Mouse (Mus musculus) midbrain, embryonic 14.5 days (tissue): ENCODE measurements at regions not wholly inside any gene's neighbourhood (a gene's known extent, or its start where the extent isn't known, plus 50 kb on each side); places are given as distances from the start of the nearest gene placed in this dataset.
A peak's percentile ranks its signal among the peaks of the same experiment; 100 is the strongest.

Source experiments
- ATAC-seq: fragments of 200-750 bp; cut with Nextera tagmentation; 2 replicates; pipeline ENCODE4 v1.8.0; 2017; ENCODE audit warnings: moderate number of reproducible peaks, moderate library complexity; ENCODE audit not compliant: low FRiP score, low TSS enrichment
- DNase-seq: peaks from one replicate; pipeline ENCODE4 v3.0.0-alpha.2; 2015
- H3K27ac ChIP-seq: fragments of 300-500 bp; sonication (generic); replicated peaks from 2 replicates; pipeline ENCODE4 v1.5.1; 2014; ENCODE audit warnings: mild to moderate bottlenecking, low read depth, low read length, moderate library complexity
- H3K27me3 ChIP-seq: fragments of 300-500 bp; sonication (generic); 2 replicates; pipeline ENCODE4 v1.6.1; 2014; ENCODE audit warnings: low read length, control low read depth, mixed read lengths; ENCODE audit not compliant: control insufficient read depth, insufficient read depth
- H3K36me3 ChIP-seq: fragments of 300-500 bp; sonication (generic); 2 replicates; pipeline ENCODE4 v1.6.1; 2014; ENCODE audit warnings: low read length, control low read depth; ENCODE audit not compliant: control insufficient read depth, insufficient read depth
- H3K4me1 ChIP-seq: fragments of 300-500 bp; sonication (generic); 2 replicates; pipeline ENCODE4 v1.6.1; 2014; ENCODE audit warnings: mild to moderate bottlenecking, antibody characterized with exemption, low read length, control low read depth; ENCODE audit not compliant: control insufficient read depth, insufficient read depth
- H3K4me2 ChIP-seq: fragments of 300-500 bp; sonication (generic); 2 replicates; pipeline ENCODE4 v1.6.1; 2014; ENCODE audit warnings: mild to moderate bottlenecking, low read length, moderate library complexity
- H3K4me3 ChIP-seq: fragments of 300-500 bp; sonication (generic); replicated peaks from 2 replicates; pipeline ENCODE4 v1.5.1; 2014; ENCODE audit warnings: low read depth, low read length
- H3K9ac ChIP-seq: fragments of 300-500 bp; sonication (generic); replicated peaks from 2 replicates; pipeline ENCODE4 v1.6.1; 2014; ENCODE audit warnings: mild to moderate bottlenecking, low read length, moderate library complexity
- H3K9me3 ChIP-seq: fragments of 300-500 bp; sonication (generic); 2 replicates; pipeline ENCODE4 v1.6.1; 2016; ENCODE audit warnings: low read length, control low read depth, mixed read lengths; ENCODE audit not compliant: control insufficient read depth
- WGBS: fragments of 180-500 bp; shearing (Covaris S2); extraction: QIAGEN DNeasy Blood & Tissue Kit; methylation state at CpG from one replicate; pipeline ENCODE4 v1.1.7; 2014; 5-methylcytosine and 5-hydroxymethylcytosine counted together

GRCm38 (mm10) chr16:93272146-93272545 lies 331.7 kb downstream of the Setd4 start:
- Histone ChIP-seq H3K27ac (no peak overlapping the region), H3K9me3 (no peaks in the 10 kb centered on the region), H3K27me3 (no peaks in the 10 kb centered on the region), H3K9ac (no peak overlapping the region), H3K4me2 (no peak overlapping the region), H3K4me1 (no peaks in the 10 kb centered on the region), H3K36me3 (no peaks in the 10 kb centered on the region), H3K4me3 (no peak overlapping the region)
- WGBS, result 72% methylated on average over 6 of the region's 6 CpGs
- DNase-seq, result no peak
- ATAC-seq, result no peak

- WGBS, result 63% methylated on average over 4 of the region's 4 CpGs
Observed at GRCm38 (mm10) chr16:93264061-93264585, 339.7 kb downstream of the Setd4 start.

GRCm38 (mm10) chr16:93263141-93263815 lies 340.6 kb downstream of the Setd4 start:
- Histone ChIP-seq H3K9me3 (no peaks in the 10 kb centered on the region), H3K4me2 (no peak overlapping the region), H3K27ac (no peak overlapping the region), H3K9ac (no peak overlapping the region), H3K4me3 (no peak overlapping the region), H3K27me3 (no peaks in the 10 kb centered on the region), H3K4me1 (no peaks in the 10 kb centered on the region), H3K36me3 (no peaks in the 10 kb centered on the region)
- DNase-seq (no peak), ATAC-seq (no peak)
- 89% methylated on average over 8 of the region's 8 CpGs for WGBS

More at GRCm38 (mm10) chr16:93264061-93264585, 339.7 kb downstream of the Setd4 start:
- Histone ChIP-seq H3K27ac (no peak overlapping the region), H3K27me3 (no peaks in the 10 kb centered on the region), H3K4me3 (no peak overlapping the region), H3K9ac (no peak overlapping the region), H3K36me3 (no peaks in the 10 kb centered on the region), H3K4me2 (no peak overlapping the region), H3K9me3 (no peaks in the 10 kb centered on the region), H3K4me1 (no peaks in the 10 kb centered on the region)
- no peak for DNase-seq
- ATAC-seq, result no peak

- Histone ChIP-seq H3K4me2 (no peak overlapping the region), H3K27ac (no peak overlapping the region), H3K4me1 (0 out of 2 replicates have a peak, but pooled peaks cover 3% of the 10 kb centered on the region), H3K9ac (no peak overlapping the region), H3K36me3 (no peaks in the 10 kb centered on the region), H3K27me3 (peaks cover 3% of the 10 kb centered on the region), H3K9me3 (peaks cover 3% of the 10 kb centered on the region; the same call in 1 of the 2 replicates), H3K4me3 (no peak overlapping the region)
- WGBS, result 11% methylated on average over 7 of the region's 7 CpGs
- no peak for ATAC-seq
- peak; percentile 53 for DNase-seq
Observed at GRCm38 (mm10) chr16:93246825-93247224, 357.0 kb downstream of the Setd4 start.

- Histone ChIP-seq H3K36me3 (no peaks in the 10 kb centered on the region), H3K9ac (no peak overlapping the region), H3K27me3 (peaks cover 3% of the 10 kb centered on the region), H3K4me1 (0 out of 2 replicates have a peak, but pooled peaks cover 3% of the 10 kb centered on the region), H3K4me2 (no peak overlapping the region), H3K27ac (no peak overlapping the region), H3K9me3 (no peaks in the 10 kb centered on the region), H3K4me3 (no peak overlapping the region)
- DNase-seq (no peak), ATAC-seq (no peak)
- WGBS, result 89% methylated on average over 6 of the region's 6 CpGs
Observed at GRCm38 (mm10) chr16:93245738-93246137, 358.1 kb downstream of the Setd4 start.

- no peaks in the 10 kb centered on the region for H3K27me3 ChIP-seq
- H3K4me1 ChIP-seq, result no peaks in the 10 kb centered on the region
- H3K4me3 ChIP-seq, result no peak overlapping the region
- no peak overlapping the region for H3K9ac ChIP-seq
- H3K4me2 ChIP-seq, result no peak overlapping the region
- 89% methylated on average over 4 of the region's 4 CpGs for WGBS
- ATAC-seq, result no peak
- H3K27ac ChIP-seq, result no peak overlapping the region
- no peaks in the 10 kb centered on the region for H3K9me3 ChIP-seq
- H3K36me3 ChIP-seq, result no peaks in the 10 kb centered on the region
- no peak for DNase-seq
Observed at GRCm38 (mm10) chr16:93238898-93239297, 365.0 kb downstream of the Setd4 start.

- H3K36me3 ChIP-seq, result no peaks in the 10 kb centered on the region
- no peak overlapping the region for H3K9ac ChIP-seq
- DNase-seq (no peak), ATAC-seq (no peak)
- 92% methylated on average over 4 of the region's 4 CpGs for WGBS
- no peaks in the 10 kb centered on the region for H3K27me3 ChIP-seq
- H3K27ac ChIP-seq, result no peak overlapping the region
- 0 out of 2 replicates have a peak, but pooled peaks cover under 1% of the 10 kb centered on the region for H3K9me3 ChIP-seq
- no peaks in the 10 kb centered on the region for H3K4me1 ChIP-seq
- H3K4me2 ChIP-seq, result no peak overlapping the region
- H3K4me3 ChIP-seq, result no peak overlapping the region
Observed at GRCm38 (mm10) chr16:93238326-93238725, 365.5 kb downstream of the Setd4 start.

- 86% methylated on average over 7 of the region's 7 CpGs for WGBS
- ATAC-seq (no peak), DNase-seq (no peak)
- Histone ChIP-seq H3K9me3 (no peaks in the 10 kb centered on the region), H3K4me3 (no peak overlapping the region), H3K4me2 (no peak overlapping the region), H3K4me1 (no peaks in the 10 kb centered on the region), H3K27me3 (no peaks in the 10 kb centered on the region), H3K9ac (no peak overlapping the region), H3K27ac (no peak overlapping the region), H3K36me3 (no peaks in the 10 kb centered on the region)
Observed at GRCm38 (mm10) chr16:93225644-93226043, 378.2 kb downstream of the Setd4 start.

GRCm38 (mm10) chr16:93225196-93225595 lies 378.7 kb downstream of the Setd4 start:
- no peak overlapping the region for H3K9ac ChIP-seq
- no peaks in the 10 kb centered on the region for H3K27me3 ChIP-seq
- DNase-seq (no peak), ATAC-seq (no peak)
- H3K9me3 ChIP-seq, result no peaks in the 10 kb centered on the region
- H3K4me2 ChIP-seq, result no peak overlapping the region
- WGBS, result 88% methylated on average over 2 of the region's 2 CpGs
- no peak overlapping the region for H3K27ac ChIP-seq
- H3K36me3 ChIP-seq, result no peaks in the 10 kb centered on the region
- no peaks in the 10 kb centered on the region for H3K4me1 ChIP-seq
- H3K4me3 ChIP-seq, result no peak overlapping the region
